Mouse (Mus musculus): ENCODE results near the gene Abca17. TPM values are rescaled to one million over a fixed set of nuclear protein-coding genes. Genes with fewer than 3 reads are reported as not detected.

The Abca17 gene
- polyA plus RNA-seq, 1 experiment from 2014 or later: not detected

- Histone ChIP-seq H3K9me3 (ENCODE audit: control insufficient read depth, low read length) (no peaks in the 10 kb centered on the region), H3K4me3 (ENCODE audit: low read depth, low read length) (no peak overlapping the region), H3K4me2 (ENCODE audit: low read depth, severe bottlenecking) (no peak overlapping the region), H3K27me3 (ENCODE audit: control insufficient read depth, insufficient read depth, low read length) (no peaks in the 10 kb centered on the region), H3K36me3 (ENCODE audit: control insufficient read depth, insufficient read depth, low read length) (no peaks in the 10 kb centered on the region), H3K4me1 (ENCODE audit: control insufficient read depth, insufficient read depth, low read length) (no peaks in the 10 kb centered on the region), H3K9ac (ENCODE audit: low read length) (no peak overlapping the region), H3K27ac (replicated peaks; ENCODE audit: low read depth, low read length) (no peak overlapping the region)
- WGBS: 81% methylated on average over 4 of the region's 4 CpGs
- ATAC-seq (ENCODE audit: insufficient number of reproducible peaks, low FRiP score, low TSS enrichment, low read depth): no peak
- DNase-seq (ENCODE audit: low spot score): no peak
Observed at GRCm38 (mm10) chr17:24279907-24280306, 71.0 kb downstream of the Abca17 start.

GRCm38 (mm10) chr17:24267133-24267532 lies 83.7 kb downstream of the Abca17 start:
- no peak for ATAC-seq (ENCODE audit: insufficient number of reproducible peaks, low FRiP score, low TSS enrichment, low read depth)
- H3K27me3 ChIP-seq (ENCODE audit: control insufficient read depth, insufficient read depth, low read length): no peaks in the 10 kb centered on the region
- H3K4me1 ChIP-seq (ENCODE audit: control insufficient read depth, insufficient read depth, low read length): no peaks in the 10 kb centered on the region
- H3K36me3 ChIP-seq (ENCODE audit: control insufficient read depth, insufficient read depth, low read length): no peaks in the 10 kb centered on the region
- 90% methylated on average over 1 of the region's 1 CpGs for WGBS
- no peak overlapping the region for H3K9ac ChIP-seq (ENCODE audit: low read length)
- H3K9me3 ChIP-seq (ENCODE audit: control insufficient read depth, low read length): no peaks in the 10 kb centered on the region
- no peak overlapping the region for H3K4me2 ChIP-seq (ENCODE audit: low read depth, severe bottlenecking)
- no peak overlapping the region for H3K27ac ChIP-seq (replicated peaks; ENCODE audit: low read depth, low read length)
- H3K4me3 ChIP-seq (ENCODE audit: low read depth, low read length): no peak overlapping the region
- no peak for DNase-seq (ENCODE audit: low spot score)

GRCm38 (mm10) chr17:24264766-24265165 lies 86.1 kb downstream of the Abca17 start:
- 78% methylated on average over 2 of the region's 2 CpGs for WGBS
- H3K36me3 ChIP-seq (ENCODE audit: control insufficient read depth, insufficient read depth, low read length): no peaks in the 10 kb centered on the region
- H3K9ac ChIP-seq (ENCODE audit: low read length): no peak overlapping the region
- no peak overlapping the region for H3K4me2 ChIP-seq (ENCODE audit: low read depth, severe bottlenecking)
- no peak overlapping the region for H3K27ac ChIP-seq (replicated peaks; ENCODE audit: low read depth, low read length)
- no peaks in the 10 kb centered on the region for H3K9me3 ChIP-seq (ENCODE audit: control insufficient read depth, low read length)
- H3K4me1 ChIP-seq (ENCODE audit: control insufficient read depth, insufficient read depth, low read length): no peaks in the 10 kb centered on the region
- no peak for ATAC-seq (ENCODE audit: insufficient number of reproducible peaks, low FRiP score, low TSS enrichment, low read depth)
- no peak for DNase-seq (ENCODE audit: low spot score)
- no peak overlapping the region for H3K4me3 ChIP-seq (ENCODE audit: low read depth, low read length)
- no peaks in the 10 kb centered on the region for H3K27me3 ChIP-seq (ENCODE audit: control insufficient read depth, insufficient read depth, low read length)

- Histone ChIP-seq H3K9me3 (ENCODE audit: control insufficient read depth, low read length) (no peaks in the 10 kb centered on the region), H3K36me3 (ENCODE audit: control insufficient read depth, insufficient read depth, low read length) (no peaks in the 10 kb centered on the region), H3K9ac (ENCODE audit: low read length) (no peak overlapping the region), H3K4me3 (ENCODE audit: low read depth, low read length) (no peak overlapping the region), H3K27me3 (ENCODE audit: control insufficient read depth, insufficient read depth, low read length) (no peaks in the 10 kb centered on the region), H3K27ac (replicated peaks; ENCODE audit: low read depth, low read length) (no peak overlapping the region; the same call in 1 of the 2 replicates), H3K4me2 (ENCODE audit: low read depth, severe bottlenecking) (no peak overlapping the region), H3K4me1 (ENCODE audit: control insufficient read depth, insufficient read depth, low read length) (no peaks in the 10 kb centered on the region)
- ATAC-seq (ENCODE audit: insufficient number of reproducible peaks, low FRiP score, low TSS enrichment, low read depth) (no peak), DNase-seq (ENCODE audit: low spot score) (no peak)
- 45% methylated on average over 4 of the region's 4 CpGs for WGBS
Observed at GRCm38 (mm10) chr17:24260516-24260915, 90.4 kb downstream of the Abca17 start.

GRCm38 (mm10) chr17:24259702-24260101 lies 91.2 kb downstream of the Abca17 start:
- H3K4me1 ChIP-seq (ENCODE audit: control insufficient read depth, insufficient read depth, low read length): no peaks in the 10 kb centered on the region
- no peak overlapping the region for H3K4me3 ChIP-seq (ENCODE audit: low read depth, low read length)
- no peaks in the 10 kb centered on the region for H3K9me3 ChIP-seq (ENCODE audit: control insufficient read depth, low read length)
- H3K36me3 ChIP-seq (ENCODE audit: control insufficient read depth, insufficient read depth, low read length): no peaks in the 10 kb centered on the region
- H3K27ac ChIP-seq (replicated peaks; ENCODE audit: low read depth, low read length): no peak overlapping the region
- no peak overlapping the region for H3K4me2 ChIP-seq (ENCODE audit: low read depth, severe bottlenecking)
- no peak for DNase-seq (ENCODE audit: low spot score)
- no peak for ATAC-seq (ENCODE audit: insufficient number of reproducible peaks, low FRiP score, low TSS enrichment, low read depth)
- no peaks in the 10 kb centered on the region for H3K27me3 ChIP-seq (ENCODE audit: control insufficient read depth, insufficient read depth, low read length)
- H3K9ac ChIP-seq (ENCODE audit: low read length): no peak overlapping the region
- WGBS: 73% methylated on average over 5 of the region's 5 CpGs

GRCm38 (mm10) chr17:24258981-24259380 lies 91.9 kb downstream of the Abca17 start:
- Histone ChIP-seq H3K4me2 (ENCODE audit: low read depth, severe bottlenecking) (no peak overlapping the region), H3K9me3 (ENCODE audit: control insufficient read depth, low read length) (no peaks in the 10 kb centered on the region), H3K9ac (ENCODE audit: low read length) (no peak overlapping the region), H3K4me3 (ENCODE audit: low read depth, low read length) (no peak overlapping the region), H3K4me1 (ENCODE audit: control insufficient read depth, insufficient read depth, low read length) (no peaks in the 10 kb centered on the region), H3K27ac (replicated peaks; ENCODE audit: low read depth, low read length) (no peak overlapping the region), H3K27me3 (ENCODE audit: control insufficient read depth, insufficient read depth, low read length) (no peaks in the 10 kb centered on the region), H3K36me3 (ENCODE audit: control insufficient read depth, insufficient read depth, low read length) (no peaks in the 10 kb centered on the region)
- 80% methylated on average over 4 of the region's 4 CpGs for WGBS
- ATAC-seq (ENCODE audit: insufficient number of reproducible peaks, low FRiP score, low TSS enrichment, low read depth) (no peak), DNase-seq (ENCODE audit: low spot score) (no peak)

- ATAC-seq (ENCODE audit: insufficient number of reproducible peaks, low FRiP score, low TSS enrichment, low read depth) (no peak), DNase-seq (ENCODE audit: low spot score) (no peak)
- Histone ChIP-seq H3K27ac (replicated peaks; ENCODE audit: low read depth, low read length) (no peak overlapping the region), H3K9me3 (ENCODE audit: control insufficient read depth, low read length) (no peaks in the 10 kb centered on the region), H3K4me1 (ENCODE audit: control insufficient read depth, insufficient read depth, low read length) (peaks cover 7% of the 10 kb centered on the region), H3K4me2 (ENCODE audit: low read depth, severe bottlenecking) (peak overlapping the region; percentile 77; the same call in 1 of the 2 replicates), H3K36me3 (ENCODE audit: control insufficient read depth, insufficient read depth, low read length) (peaks cover 11% of the 10 kb centered on the region), H3K4me3 (ENCODE audit: low read depth, low read length) (no peak overlapping the region), H3K9ac (ENCODE audit: low read length) (no peak overlapping the region), H3K27me3 (ENCODE audit: control insufficient read depth, insufficient read depth, low read length) (no peaks in the 10 kb centered on the region)
- 100% methylated on average over 2 of the region's 2 CpGs for WGBS
Observed at GRCm38 (mm10) chr17:24252329-24252728, 98.5 kb downstream of the Abca17 start.

- Histone ChIP-seq H3K4me3 (ENCODE audit: low read depth, low read length) (peak within 1 kb of the TSS; percentile 86), H3K4me1 (ENCODE audit: control insufficient read depth, insufficient read depth, low read length) (peaks cover 7% of the 10 kb centered on the region), H3K27ac (replicated peaks; ENCODE audit: low read depth, low read length) (peak within 1 kb of the TSS; percentile 80), H3K36me3 (ENCODE audit: control insufficient read depth, insufficient read depth, low read length) (peaks cover 13% of the 10 kb centered on the region), H3K9me3 (ENCODE audit: control insufficient read depth, low read length) (no peaks in the 10 kb centered on the region), H3K27me3 (ENCODE audit: control insufficient read depth, insufficient read depth, low read length) (no peaks in the 10 kb centered on the region), H3K4me2 (ENCODE audit: low read depth, severe bottlenecking) (peak within 1 kb of the TSS; percentile 77), H3K9ac (ENCODE audit: low read length) (peak within 1 kb of the TSS; percentile 85)
- under 1% methylated on average over 48 of the region's 48 CpGs for WGBS
- ATAC-seq (ENCODE audit: insufficient number of reproducible peaks, low FRiP score, low TSS enrichment, low read depth) (peak; percentile 100), DNase-seq (ENCODE audit: low spot score) (peak; percentile 97)
Observed at GRCm38 (mm10) chr17:24251320-24252069, 99.4 kb downstream of the Abca17 start, which contains the start of gene Ccnf. Ccnf (minus strand) TSS chr17:24251484.

GRCm38 (mm10) chr17:24250988-24251319 lies 99.9 kb downstream of the Abca17 start:
- Histone ChIP-seq H3K27me3 (ENCODE audit: control insufficient read depth, insufficient read depth, low read length) (no peaks in the 10 kb centered on the region), H3K9me3 (ENCODE audit: control insufficient read depth, low read length) (no peaks in the 10 kb centered on the region), H3K27ac (replicated peaks; ENCODE audit: low read depth, low read length) (peak overlapping the region; percentile 72), H3K4me3 (ENCODE audit: low read depth, low read length) (peak overlapping the region; percentile 86), H3K4me2 (ENCODE audit: low read depth, severe bottlenecking) (peak overlapping the region; percentile 77), H3K4me1 (ENCODE audit: control insufficient read depth, insufficient read depth, low read length) (peaks cover 7% of the 10 kb centered on the region), H3K36me3 (ENCODE audit: control insufficient read depth, insufficient read depth, low read length) (peaks cover 14% of the 10 kb centered on the region), H3K9ac (ENCODE audit: low read length) (peak overlapping the region; percentile 85)
- 0% methylated on average over 32 of the region's 32 CpGs for WGBS
- ATAC-seq (ENCODE audit: insufficient number of reproducible peaks, low FRiP score, low TSS enrichment, low read depth) (peak; percentile 14; the same call in 1 of the 2 replicates), DNase-seq (ENCODE audit: low spot score) (no peak)
